Mouse (Mus musculus): ENCODE measurements at regions not wholly inside any gene's neighbourhood (a gene's known extent, or its start where the extent isn't known, plus 50 kb on each side); places are given as distances from the start of the nearest gene placed in this dataset.

DNA sequence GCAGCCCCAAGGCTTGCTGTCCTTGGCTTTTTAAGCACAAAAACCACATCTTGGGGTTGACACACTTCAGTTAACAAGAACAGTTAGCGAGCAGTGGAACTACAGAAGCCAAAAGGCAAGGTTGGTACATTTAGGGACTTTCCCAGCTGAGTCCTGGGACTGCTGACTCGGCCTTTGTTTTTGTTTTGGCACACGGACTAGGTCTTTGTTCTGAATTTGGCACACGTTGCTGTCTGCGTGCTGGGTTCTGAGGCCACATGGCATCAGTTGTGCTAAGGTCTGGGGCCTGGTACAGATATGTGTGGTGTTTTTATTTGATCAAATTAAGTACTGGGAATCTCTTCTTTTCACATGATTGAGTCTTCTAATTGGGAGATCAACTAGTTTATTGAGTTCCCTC lies 124.1 kb upstream of the Gm6793 start:
- no peak overlapping the region for H3K9ac ChIP-seq (replicated peaks; ENCODE audit: low read length, poor library complexity, severe bottlenecking)
- no peaks in the 10 kb centered on the region for H3K4me1 ChIP-seq (ENCODE audit: insufficient read depth, low read length)
- H3K36me3 ChIP-seq (ENCODE audit: insufficient read depth, low read length), result no peaks in the 10 kb centered on the region
- H3K27ac ChIP-seq (ENCODE audit: low read depth, low read length), result no peak overlapping the region
- whole genome bisulfite sequencing, result 47% methylated on average over 5 of the region's 5 CpGs
- no peak for ATAC-seq (ENCODE audit: low FRiP score)
- H3K27me3 ChIP-seq (ENCODE audit: insufficient read depth, low read length), result no peaks in the 10 kb centered on the region
- no peak overlapping the region for H3K4me2 ChIP-seq (ENCODE audit: low read depth, low read length, poor library complexity, severe bottlenecking)
- no peak overlapping the region for H3K4me3 ChIP-seq (ENCODE audit: low read depth, low read length)
- no peak for TF ChIP-seq CTCF (IDR thresholded peaks at IDR 0.05)
- peak; percentile 74 for DNase-seq (ENCODE audit: low spot score)
- H3K9me3 ChIP-seq (ENCODE audit: low read length), result no peaks in the 10 kb centered on the region

DNA sequence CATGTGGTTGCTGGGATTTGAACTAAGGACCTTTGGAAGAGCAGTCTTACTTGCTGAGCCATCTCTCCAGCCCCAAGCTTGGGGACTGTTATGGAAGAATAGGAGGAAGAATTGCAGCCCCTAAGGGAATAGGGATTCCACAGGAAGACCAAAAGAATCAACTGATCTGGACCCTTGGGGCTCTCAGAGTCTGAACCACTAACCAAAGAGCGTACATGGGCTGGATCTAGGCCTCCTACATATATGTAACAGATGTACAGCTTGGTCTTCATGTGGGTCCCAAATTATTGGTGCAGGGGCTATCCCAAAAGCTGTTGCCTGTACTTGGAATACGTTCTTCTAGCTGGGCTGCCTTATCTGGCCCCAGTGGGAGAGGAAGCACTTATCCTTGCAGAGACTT lies 115.4 kb upstream of the Gm6793 start:
- H3K27ac ChIP-seq (ENCODE audit: low read depth, low read length), result no peak overlapping the region
- no peaks in the 10 kb centered on the region for H3K27me3 ChIP-seq (ENCODE audit: insufficient read depth, low read length)
- H3K9ac ChIP-seq (replicated peaks; ENCODE audit: low read length, poor library complexity, severe bottlenecking), result no peak overlapping the region
- 72% methylated on average over 2 of the region's 2 CpGs for WGBS
- H3K9me3 ChIP-seq (ENCODE audit: low read length), result no peaks in the 10 kb centered on the region
- H3K36me3 ChIP-seq (ENCODE audit: insufficient read depth, low read length), result no peaks in the 10 kb centered on the region
- TF ChIP-seq CTCF (IDR thresholded peaks at IDR 0.05), result no peak
- H3K4me3 ChIP-seq (ENCODE audit: low read depth, low read length), result no peak overlapping the region
- H3K4me2 ChIP-seq (ENCODE audit: low read depth, low read length, poor library complexity, severe bottlenecking), result no peak overlapping the region
- DNase-seq (ENCODE audit: low spot score), result no peak
- ATAC-seq (ENCODE audit: low FRiP score), result no peak
- H3K4me1 ChIP-seq (ENCODE audit: insufficient read depth, low read length), result no peaks in the 10 kb centered on the region

DNA sequence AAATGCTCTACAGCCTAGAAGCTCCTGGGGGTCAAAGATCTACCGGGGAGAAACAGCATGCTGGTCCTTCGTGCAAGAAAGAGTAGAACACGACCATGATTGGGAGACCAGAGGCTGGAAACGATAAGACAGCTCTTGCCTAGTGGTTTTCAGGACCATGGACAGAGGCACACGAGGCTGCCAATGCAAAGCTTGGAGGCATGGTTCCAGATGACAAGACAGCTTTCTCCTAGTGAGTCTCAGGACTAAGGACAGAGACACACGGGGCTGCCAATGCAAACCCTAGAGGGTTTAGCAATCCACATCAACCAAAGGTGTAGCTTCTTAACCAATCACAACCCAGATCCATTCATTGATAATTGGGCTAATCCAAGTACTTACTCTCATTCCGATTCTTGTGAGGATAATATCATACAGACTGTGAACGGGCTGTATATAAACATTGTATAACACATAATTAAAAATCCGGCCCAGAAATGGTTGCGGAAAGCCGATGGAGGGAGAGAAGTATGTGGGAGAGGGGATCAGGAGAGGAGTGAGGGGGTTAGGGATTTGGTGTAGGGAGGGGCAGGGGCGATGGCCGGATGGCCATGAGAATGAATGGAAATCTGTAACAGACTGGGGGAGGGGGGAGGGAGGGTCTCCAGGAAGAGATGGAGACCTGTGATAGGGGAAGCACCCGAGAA lies 114.1 kb upstream of the Gm6793 start:
- TF ChIP-seq CTCF (IDR thresholded peaks at IDR 0.05), result no peak
- H3K36me3 ChIP-seq (ENCODE audit: insufficient read depth, low read length), result no peaks in the 10 kb centered on the region
- no peaks in the 10 kb centered on the region for H3K4me1 ChIP-seq (ENCODE audit: insufficient read depth, low read length)
- no peaks in the 10 kb centered on the region for H3K9me3 ChIP-seq (ENCODE audit: low read length)
- H3K27me3 ChIP-seq (ENCODE audit: insufficient read depth, low read length), result no peaks in the 10 kb centered on the region
- peak; percentile 76 for DNase-seq (ENCODE audit: low spot score)
- WGBS, result 53% methylated on average over 14 of the region's 14 CpGs
- no peak overlapping the region for H3K4me3 ChIP-seq (ENCODE audit: low read depth, low read length)
- H3K4me2 ChIP-seq (ENCODE audit: low read depth, low read length, poor library complexity, severe bottlenecking), result no peak overlapping the region
- no peak overlapping the region for H3K9ac ChIP-seq (replicated peaks; ENCODE audit: low read length, poor library complexity, severe bottlenecking)
- no peak overlapping the region for H3K27ac ChIP-seq (ENCODE audit: low read depth, low read length)
- no peak for ATAC-seq (ENCODE audit: low FRiP score)

DNA sequence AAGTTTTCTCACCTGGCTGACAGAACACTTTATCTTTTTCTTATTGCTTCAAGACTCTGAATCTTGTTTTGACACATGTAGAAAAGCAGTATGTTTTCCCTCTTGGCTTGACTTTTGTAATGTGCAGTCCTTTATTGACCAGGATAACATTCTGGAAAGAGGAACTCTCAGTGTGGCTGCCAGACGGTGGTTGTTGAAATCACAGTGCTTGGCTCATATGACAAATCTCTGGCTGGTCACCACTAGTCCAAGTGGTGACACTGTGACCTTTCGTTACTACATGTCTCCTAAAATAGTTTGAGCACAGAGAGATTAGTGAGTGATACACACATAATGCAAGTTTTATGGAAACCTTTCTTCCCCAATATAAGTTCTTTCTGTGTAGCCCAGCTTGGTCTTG lies 97.1 kb upstream of the Gm6793 start:
- no peak for DNase-seq (ENCODE audit: low spot score)

DNA sequence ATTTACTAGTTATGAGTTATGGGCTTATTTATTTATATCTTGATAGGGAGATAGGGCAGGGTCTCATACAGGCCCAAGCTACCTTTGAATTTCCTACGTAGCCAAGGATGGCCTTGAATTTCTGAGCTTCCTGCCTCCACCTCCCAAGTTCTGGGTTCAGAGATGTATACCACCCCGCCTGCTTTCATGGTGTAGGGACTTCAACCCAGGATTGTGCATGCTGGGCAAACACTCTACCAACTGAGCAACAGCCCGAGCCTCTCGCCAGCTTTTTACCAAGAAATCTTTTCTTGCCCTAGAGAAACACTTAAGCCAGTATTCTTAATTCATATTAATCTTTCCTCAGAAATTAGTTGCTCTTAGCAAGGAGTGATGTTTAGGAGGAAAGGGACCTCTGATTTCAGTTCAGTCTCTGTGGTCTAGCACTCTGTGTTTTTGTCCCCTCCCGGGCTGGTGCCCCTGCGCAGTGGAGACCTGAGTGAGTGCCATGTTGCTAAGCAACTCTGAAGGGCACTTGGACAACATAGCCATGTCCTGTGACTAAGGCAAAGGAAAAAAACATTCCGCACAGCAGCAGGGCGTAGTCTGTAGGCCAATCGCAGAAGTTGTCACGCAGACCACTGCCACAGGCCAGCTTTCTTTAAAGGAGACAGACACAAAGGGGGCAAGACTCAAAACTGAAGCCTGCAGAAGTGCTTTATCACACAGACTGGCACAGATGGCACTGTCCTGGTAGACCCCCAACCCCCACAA lies 83.2 kb upstream of the Gm6793 start:
- H3K9me3 ChIP-seq (ENCODE audit: low read length), result no peaks in the 10 kb centered on the region
- H3K4me3 ChIP-seq (ENCODE audit: low read depth, low read length), result no peak overlapping the region
- H3K27ac ChIP-seq (ENCODE audit: low read depth, low read length), result peak overlapping the region; percentile 49; the same call in 1 of the 2 replicates
- no peak overlapping the region for H3K4me2 ChIP-seq (ENCODE audit: low read depth, low read length, poor library complexity, severe bottlenecking)
- WGBS, result 51% methylated on average over 10 of the region's 10 CpGs
- ATAC-seq (ENCODE audit: low FRiP score) (peak; percentile 94), DNase-seq (ENCODE audit: low spot score) (peak; percentile 94)
- no peaks in the 10 kb centered on the region for H3K27me3 ChIP-seq (ENCODE audit: insufficient read depth, low read length)
- no peak for TF ChIP-seq CTCF (IDR thresholded peaks at IDR 0.05)
- no peaks in the 10 kb centered on the region for H3K36me3 ChIP-seq (ENCODE audit: insufficient read depth, low read length)
- H3K9ac ChIP-seq (replicated peaks; ENCODE audit: low read length, poor library complexity, severe bottlenecking), result no peak overlapping the region
- H3K4me1 ChIP-seq (ENCODE audit: insufficient read depth, low read length), result no peaks in the 10 kb centered on the region

More for the DNA sequence above, 97.1 kb upstream of the Gm6793 start:
- no peak overlapping the region for H3K27ac ChIP-seq (ENCODE audit: low read depth, low read length)
- 73% methylated on average over 2 of the region's 2 CpGs for WGBS
- H3K4me2 ChIP-seq (ENCODE audit: low read depth, low read length, poor library complexity, severe bottlenecking), result no peak overlapping the region
- H3K27me3 ChIP-seq (ENCODE audit: insufficient read depth, low read length), result no peaks in the 10 kb centered on the region
- no peak for ATAC-seq (ENCODE audit: low FRiP score)
- H3K9me3 ChIP-seq (ENCODE audit: low read length), result no peaks in the 10 kb centered on the region
- H3K4me3 ChIP-seq (ENCODE audit: low read depth, low read length), result no peak overlapping the region
- no peaks in the 10 kb centered on the region for H3K36me3 ChIP-seq (ENCODE audit: insufficient read depth, low read length)
- H3K9ac ChIP-seq (replicated peaks; ENCODE audit: low read length, poor library complexity, severe bottlenecking), result no peak overlapping the region
- TF ChIP-seq CTCF (IDR thresholded peaks at IDR 0.05), result no peak
- no peaks in the 10 kb centered on the region for H3K4me1 ChIP-seq (ENCODE audit: insufficient read depth, low read length)

DNA sequence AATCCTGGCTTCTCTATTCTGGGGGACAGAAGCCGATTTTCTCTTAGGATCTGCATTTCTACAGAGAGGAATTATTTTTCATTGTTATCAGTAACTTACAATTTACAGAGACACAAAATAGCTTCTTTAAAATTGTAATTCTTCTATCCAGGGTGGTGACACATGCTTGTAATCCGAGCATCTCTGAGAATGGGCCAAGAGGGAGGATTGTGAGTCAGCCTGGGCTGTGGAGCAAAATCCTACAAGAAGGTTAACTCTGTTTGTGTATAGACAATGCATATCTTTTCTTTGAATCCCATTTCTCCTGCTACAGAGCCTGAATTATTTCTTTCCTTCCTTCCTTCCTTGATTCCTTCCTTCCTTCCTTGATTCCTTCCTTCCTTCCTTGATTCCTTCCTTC lies 80.0 kb upstream of the Gm6793 start:
- ATAC-seq (ENCODE audit: low FRiP score), result no peak
- WGBS, result 88% methylated on average over 2 of the region's 2 CpGs

More for the DNA sequence above, 80.0 kb upstream of the Gm6793 start:
- Histone ChIP-seq H3K27me3 (ENCODE audit: insufficient read depth, low read length) (no peaks in the 10 kb centered on the region), H3K27ac (ENCODE audit: low read depth, low read length) (no peak overlapping the region), H3K4me2 (ENCODE audit: low read depth, low read length, poor library complexity, severe bottlenecking) (no peak overlapping the region), H3K36me3 (ENCODE audit: insufficient read depth, low read length) (no peaks in the 10 kb centered on the region), H3K4me3 (ENCODE audit: low read depth, low read length) (no peak overlapping the region), H3K4me1 (ENCODE audit: insufficient read depth, low read length) (no peaks in the 10 kb centered on the region), H3K9ac (replicated peaks; ENCODE audit: low read length, poor library complexity, severe bottlenecking) (no peak overlapping the region), H3K9me3 (ENCODE audit: low read length) (no peaks in the 10 kb centered on the region)
- TF ChIP-seq CTCF (IDR thresholded peaks at IDR 0.05), result no peak
- no peak for DNase-seq (ENCODE audit: low spot score)

All from midbrain, postnatal 0 days (tissue).